Mouse (Mus musculus) forebrain, embryonic 14.5 days (tissue): ENCODE data around the gene Heatr3. TPM values are rescaled to one million over a fixed set of nuclear protein-coding genes. Genes with fewer than 3 reads are reported as not detected.
"Not testable (repeated sequence)": the region's sequence is repeated elsewhere in the genome, so short reads cannot be mapped to it uniquely, and the experiment has no call there.

ENCODE experiments used
- ATAC-seq: fragments of 200-750 bp; cut with Nextera tagmentation; 2 replicates; pipeline ENCODE4 v1.8.0; 2017; ENCODE audit warnings: mild to moderate bottlenecking, moderate library complexity
- DNase-seq: peaks from one replicate; pipeline ENCODE4 v3.0.0-alpha.2; 2015; ENCODE audit warnings: low spot score
- H3K27ac ChIP-seq: fragments of 300-500 bp; sonication (generic); 2 replicates; pipeline ENCODE4 v1.5.1; 2014; ENCODE audit warnings: low read depth, mild to moderate bottlenecking, control low read depth, low read length, moderate library complexity
- H3K27me3 ChIP-seq: fragments of 300-500 bp; sonication (generic); replicated peaks from 2 replicates; pipeline ENCODE4 v1.6.1; 2014; ENCODE audit warnings: low read length, control low read depth, mixed read lengths; ENCODE audit not compliant: control insufficient read depth, insufficient read depth
- H3K36me3 ChIP-seq: fragments of 300-500 bp; sonication (generic); 2 replicates; pipeline ENCODE4 v1.6.1; 2014; ENCODE audit warnings: low read length, control low read depth; ENCODE audit not compliant: control insufficient read depth, insufficient read depth
- H3K4me1 ChIP-seq: fragments of 300-500 bp; sonication (generic); 2 replicates; pipeline ENCODE4 v1.6.1; 2014; ENCODE audit warnings: antibody characterized with exemption, low read length, control low read depth; ENCODE audit not compliant: control insufficient read depth, insufficient read depth
- H3K4me2 ChIP-seq: fragments of 300-500 bp; sonication (generic); 2 replicates; pipeline ENCODE4 v1.6.1; 2014; ENCODE audit warnings: mild to moderate bottlenecking, control low read depth, low read length
- H3K4me3 ChIP-seq: fragments of 300-500 bp; sonication (generic); 2 replicates; pipeline ENCODE4 v1.5.1; 2014; ENCODE audit warnings: low read depth, low read length, control low read depth
- H3K9ac ChIP-seq: fragments of 300-500 bp; sonication (generic); 2 replicates; pipeline ENCODE4 v1.6.1; 2014; ENCODE audit warnings: mild to moderate bottlenecking, low read length, control low read depth, moderate library complexity
- H3K9me3 ChIP-seq: fragments of 300-500 bp; sonication (generic); replicated peaks from 2 replicates; pipeline ENCODE4 v1.6.1; 2016; ENCODE audit warnings: low read length, control low read depth, mixed read lengths; ENCODE audit not compliant: control insufficient read depth
- WGBS: fragments of 180-500 bp; shearing (Covaris S2); extraction: QIAGEN DNeasy Blood & Tissue Kit; methylation state at CpG from one replicate; pipeline ENCODE4 v1.1.7; 2014; 5-methylcytosine and 5-hydroxymethylcytosine counted together
- microRNA-seq: library from miRNA; unstranded; fragments of <30 nt; microRNA quantifications from one replicate; pipeline ENCODE4, GENCODE M21; 2016
- polyA plus RNA-seq: library from polyadenylated mRNA; unstranded; fragments of >200 nt; fragmentation: Nextera tagmentation; extraction: Ambion mirVana; gene quantifications from 2 replicates; pipeline ENCODE4 v1.2.1, GENCODE M21; 2014

Gene Heatr3
- polyA plus RNA-seq, 1 experiment from 2014 or later: 30.2 TPM

DNA sequence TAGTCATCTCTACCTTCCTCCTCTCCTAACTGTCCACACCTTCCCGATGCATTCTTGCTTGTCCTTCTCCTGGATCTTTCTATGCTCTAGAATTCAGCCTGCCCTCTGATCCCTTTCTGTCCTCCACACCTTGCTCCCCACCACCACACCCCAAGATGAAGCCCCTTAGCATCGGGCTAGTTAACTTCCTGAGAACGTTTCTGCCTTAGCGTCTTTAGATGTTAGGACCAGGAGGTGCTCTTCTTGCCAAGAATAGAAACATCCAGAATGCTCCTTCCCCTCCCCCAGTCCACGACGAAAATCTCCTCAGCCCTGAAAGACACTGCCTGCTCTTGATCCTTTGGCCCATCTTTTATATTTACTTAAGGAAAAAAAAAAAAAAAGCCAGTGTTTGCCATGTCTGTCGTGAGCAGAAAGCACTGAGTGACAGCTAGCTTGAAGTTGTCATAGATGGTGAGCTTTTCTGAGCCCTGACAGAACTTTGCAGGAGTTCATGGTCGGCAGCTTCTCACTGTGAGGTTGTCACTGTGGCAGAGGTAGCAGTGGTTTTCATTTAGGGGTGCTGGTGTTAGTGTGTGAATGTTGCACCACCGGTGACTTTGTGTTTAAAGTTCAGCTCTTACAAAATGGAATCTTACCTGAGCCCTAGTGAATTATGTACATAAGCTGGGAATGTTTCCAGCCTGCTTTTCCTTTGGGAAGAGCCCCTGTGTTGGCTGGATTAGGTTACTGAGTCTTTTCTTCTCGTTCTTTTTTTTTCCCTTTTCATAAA is 63.3 kb downstream of the Heatr3 start:
- DNase-seq (no peak), ATAC-seq (no peak)
- no peaks in the 10 kb centered on the region for H3K9me3 ChIP-seq
- peak overlapping the region; percentile 84 for H3K9ac ChIP-seq
- 16% methylated on average over 10 of the region's 10 CpGs for WGBS
- H3K27me3 ChIP-seq: no peaks in the 10 kb centered on the region
- peak overlapping the region; percentile 81 for H3K4me3 ChIP-seq
- peaks cover 18% of the 10 kb centered on the region for H3K4me1 ChIP-seq
- no peaks in the 10 kb centered on the region for H3K36me3 ChIP-seq
- H3K27ac ChIP-seq: no peak overlapping the region
- peak overlapping the region; percentile 69 for H3K4me2 ChIP-seq

DNA sequence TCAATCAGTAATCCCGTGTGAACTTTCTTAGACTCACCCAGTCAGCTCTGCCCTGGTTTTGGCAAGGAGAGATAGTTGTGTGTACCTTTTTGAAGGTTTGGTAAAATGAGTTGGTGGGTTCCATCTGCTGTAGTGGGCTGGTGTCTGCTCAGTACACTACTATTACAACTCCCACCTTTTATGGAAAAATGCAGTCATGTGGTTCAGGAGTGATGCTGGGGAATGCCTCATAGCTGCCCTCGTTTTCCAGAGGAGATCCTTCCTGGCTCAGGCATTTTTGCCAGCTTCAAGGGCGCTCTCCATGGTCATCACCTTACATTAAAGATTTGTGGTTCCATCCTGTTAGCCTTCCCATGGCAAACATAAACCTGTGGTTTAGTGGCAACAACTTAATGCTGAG is 64.0 kb downstream of the Heatr3 start:
- no peak for ATAC-seq
- WGBS: 45% methylated on average over 3 of the region's 3 CpGs
- Histone ChIP-seq H3K9me3 (no peaks in the 10 kb centered on the region), H3K4me1 (peaks cover 18% of the 10 kb centered on the region), H3K9ac (no peak overlapping the region), H3K4me2 (peak overlapping the region; percentile 69), H3K27ac (no peak overlapping the region), H3K36me3 (no peaks in the 10 kb centered on the region), H3K4me3 (peak overlapping the region; percentile 81; the same call in 1 of the 2 replicates), H3K27me3 (no peaks in the 10 kb centered on the region)
- no peak for DNase-seq

DNA sequence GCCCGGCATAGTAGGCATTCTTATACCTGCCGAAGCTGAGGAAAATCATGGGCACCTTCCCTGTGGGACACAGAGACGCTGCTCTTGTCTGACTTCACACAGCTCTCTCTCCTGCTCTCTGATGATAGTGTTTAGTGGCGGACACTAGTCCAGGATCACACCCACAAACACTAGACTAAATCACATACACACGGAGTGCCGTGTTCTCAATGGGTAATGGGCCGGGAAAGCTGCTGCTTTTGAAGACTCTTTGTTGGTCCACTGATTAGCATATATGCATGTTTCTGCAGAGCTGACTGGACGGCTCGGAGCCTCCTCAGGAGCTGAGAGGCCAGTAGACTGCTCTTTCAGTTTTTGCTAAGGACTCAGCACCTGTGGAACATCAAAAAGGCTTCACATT is 68.4 kb downstream of the Heatr3 start:
- ATAC-seq: no peak
- no peak overlapping the region for H3K27ac ChIP-seq
- DNase-seq: no peak
- H3K9ac ChIP-seq: no peak overlapping the region
- H3K4me3 ChIP-seq: no peak overlapping the region
- no peaks in the 10 kb centered on the region for H3K9me3 ChIP-seq
- H3K27me3 ChIP-seq: no peaks in the 10 kb centered on the region
- no peaks in the 10 kb centered on the region for H3K36me3 ChIP-seq
- H3K4me2 ChIP-seq: no peak overlapping the region
- peaks cover 9% of the 10 kb centered on the region for H3K4me1 ChIP-seq
- 47% methylated on average over 9 of the region's 9 CpGs for WGBS

GRCm38 (mm10) chr8:88207121-88207821 is 69.6 kb downstream of the Heatr3 start:
- no peak overlapping the region for H3K4me3 ChIP-seq
- no peaks in the 10 kb centered on the region for H3K9me3 ChIP-seq
- WGBS: 89% methylated on average over 7 of the region's 7 CpGs
- no peak overlapping the region for H3K9ac ChIP-seq
- no peaks in the 10 kb centered on the region for H3K4me1 ChIP-seq
- no peak overlapping the region for H3K4me2 ChIP-seq
- no peaks in the 10 kb centered on the region for H3K27me3 ChIP-seq
- DNase-seq (no peak), ATAC-seq (no peak)
- no peaks in the 10 kb centered on the region for H3K36me3 ChIP-seq
- no peak overlapping the region for H3K27ac ChIP-seq

- ATAC-seq, H3K4me1 ChIP-seq, H3K9me3 ChIP-seq, H3K27ac ChIP-seq, H3K27me3 ChIP-seq, H3K4me2 ChIP-seq, H3K9ac ChIP-seq, H3K4me3 ChIP-seq, DNase-seq, H3K36me3 ChIP-seq: not testable (repeated sequence)
- WGBS: 93% methylated on average over 5 of the region's 6 CpGs
These were observed 72.5 kb downstream of the Heatr3 start for GRCm38 (mm10) chr8:88209930-88210827.

- no peak overlapping the region for H3K4me3 ChIP-seq
- no peak overlapping the region for H3K4me2 ChIP-seq
- H3K27ac ChIP-seq: no peak overlapping the region
- H3K36me3 ChIP-seq: no peaks in the 10 kb centered on the region
- ATAC-seq (no peak), DNase-seq (no peak)
- no peak overlapping the region for H3K9ac ChIP-seq
- 70% methylated on average over 4 of the region's 4 CpGs for WGBS
- no peaks in the 10 kb centered on the region for H3K9me3 ChIP-seq
- no peaks in the 10 kb centered on the region for H3K27me3 ChIP-seq
- H3K4me1 ChIP-seq: peaks cover 15% of the 10 kb centered on the region
These were observed 83.7 kb downstream of the Heatr3 start for GRCm38 (mm10) chr8:88221353-88221752.

Small RNA genes within 50 kb of the gene (microRNA-seq; reads per million reads assigned to microRNA genes)
- 1.5 reads per million, percentile 5 among the genes with 10 or more reads in this experiment for gene Mir7071

Other genes starting within 250 kb of the Heatr3 start
- 26.4 and 27.9 TPM in 2 replicates for gene Zfp423, start 178.3 kb upstream of the Heatr3 start, polyA plus RNA-seq
- gene Cnep1r1, start 19.1 kb upstream of the Heatr3 start, polyA plus RNA-seq: 39.1 and 43.0 TPM in 2 replicates
- 9.6 and 10.5 TPM in 2 replicates for gene Tent4b, start 61.4 kb downstream of the Heatr3 start, polyA plus RNA-seq
- gene Adcy7, start 134.5 kb downstream of the Heatr3 start, polyA plus RNA-seq: 1.1 and 1.3 TPM in 2 replicates
- 48.0 and 57.8 TPM in 2 replicates for gene Brd7, start 224.3 kb downstream of the Heatr3 start, polyA plus RNA-seq